Mouse (Mus musculus) embryonic facial prominence, embryonic 12.5 days (tissue): ENCODE results near the gene Preb. TPM values are rescaled to one million over a fixed set of nuclear protein-coding genes. Genes with fewer than 3 reads are reported as not detected.

Experiments
- ATAC-seq: fragments of 200-750 bp; cut with Nextera tagmentation; 2 replicates; pipeline ENCODE4 v1.8.0; 2017; ENCODE audit not compliant: insufficient number of reproducible peaks, insufficient read depth, low FRiP score, low TSS enrichment
- H3K27ac ChIP-seq: fragments of 300-500 bp; sonication (generic); 2 replicates; pipeline ENCODE4 v1.5.1; 2016; ENCODE audit warnings: mild to moderate bottlenecking
- H3K27me3 ChIP-seq: fragments of 300-500 bp; sonication (generic); 2 replicates; pipeline ENCODE4 v1.6.1; 2016; ENCODE audit warnings: mild to moderate bottlenecking, moderate library complexity
- H3K36me3 ChIP-seq: fragments of 300-500 bp; sonication (generic); 2 replicates; pipeline ENCODE4 v1.6.1; 2016; ENCODE audit warnings: mild to moderate bottlenecking
- H3K4me1 ChIP-seq: fragments of 300-500 bp; sonication (generic); 2 replicates; pipeline ENCODE4 v1.6.1; 2016
- H3K4me2 ChIP-seq: fragments of 300-500 bp; sonication (generic); replicated peaks from 2 replicates; pipeline ENCODE4 v1.6.1; 2016; ENCODE audit warnings: mild to moderate bottlenecking, moderate library complexity
- H3K4me3 ChIP-seq: fragments of 300-500 bp; sonication (generic); 2 replicates; pipeline ENCODE4 v1.5.1; 2016; ENCODE audit warnings: mild to moderate bottlenecking
- H3K9ac ChIP-seq: fragments of 300-500 bp; sonication (generic); 2 replicates; pipeline ENCODE4 v1.6.1; 2016; ENCODE audit warnings: mild to moderate bottlenecking, moderate library complexity
- H3K9me3 ChIP-seq: fragments of 300-500 bp; sonication (generic); 2 replicates; pipeline ENCODE4 v1.6.1; 2016; ENCODE audit warnings: mild to moderate bottlenecking, moderate library complexity
- WGBS: fragments of 180-500 bp; shearing (Covaris S2); methylation state at CpG from one replicate; pipeline ENCODE4 v1.1.7; 2016; 5-methylcytosine and 5-hydroxymethylcytosine counted together
- polyA plus RNA-seq: library from polyadenylated mRNA; unstranded; fragments of >200 nt; fragmentation: Nextera tagmentation; extraction: Ambion mirVana; gene quantifications from 2 replicates; pipeline ENCODE4 v1.2.1, GENCODE M21; 2016

The Preb gene
- polyA plus RNA-seq, 1 experiment from 2014 or later = 129 TPM

DNA sequence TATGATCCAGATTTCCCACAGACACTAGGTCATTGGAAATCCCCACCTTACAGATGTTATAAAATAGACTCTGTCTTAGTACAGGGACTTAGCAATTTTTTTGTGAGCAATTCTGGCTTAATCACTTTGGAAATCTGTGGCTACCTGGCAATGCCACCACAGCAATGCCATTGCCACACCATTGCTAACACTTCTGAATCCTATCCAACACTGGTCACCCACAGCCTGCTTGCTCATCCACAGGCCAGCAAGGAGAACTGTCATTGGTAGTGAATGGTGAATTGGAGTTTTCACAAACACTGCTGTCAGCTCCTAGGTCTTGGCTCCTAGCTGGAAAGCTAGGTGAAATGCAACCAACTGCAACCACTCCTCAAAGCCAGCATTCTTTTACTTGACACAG is 49.7 kb downstream of the Preb start:
- no peak overlapping the region for H3K9ac ChIP-seq
- H3K36me3 ChIP-seq = peaks cover 2% of the 10 kb centered on the region

GRCm38 (mm10) chr5:30909863-30910262 is 50.3 kb downstream of the Preb start:
- peaks cover 67% of the 10 kb centered on the region for H3K4me1 ChIP-seq
- H3K27ac ChIP-seq = peak overlapping the region; percentile 98
- no peak overlapping the region for H3K4me2 ChIP-seq
- H3K9me3 ChIP-seq = no peaks in the 10 kb centered on the region
- WGBS = 75% methylated on average over 7 of the region's 7 CpGs
- no peaks in the 10 kb centered on the region for H3K27me3 ChIP-seq
- H3K36me3 ChIP-seq = peaks cover 9% of the 10 kb centered on the region
- no peak overlapping the region for H3K4me3 ChIP-seq
- no peak overlapping the region for H3K9ac ChIP-seq
- no peak for ATAC-seq

More for the DNA sequence above, 49.7 kb downstream of the Preb start:
- H3K9me3 ChIP-seq = no peaks in the 10 kb centered on the region
- H3K4me1 ChIP-seq = peaks cover 69% of the 10 kb centered on the region
- H3K27ac ChIP-seq = peak overlapping the region; percentile 96
- no peak overlapping the region for H3K4me2 ChIP-seq
- H3K4me3 ChIP-seq = no peak overlapping the region
- ATAC-seq = no peak
- no peaks in the 10 kb centered on the region for H3K27me3 ChIP-seq

GRCm38 (mm10) chr5:30909300-30909659 is 50.9 kb downstream of the Preb start:
- peaks cover 14% of the 10 kb centered on the region for H3K36me3 ChIP-seq
- peak overlapping the region; percentile 98 for H3K27ac ChIP-seq
- H3K4me3 ChIP-seq = no peak overlapping the region
- peak overlapping the region; percentile 10; the same call in 1 of the 2 replicates for H3K9ac ChIP-seq
- H3K27me3 ChIP-seq = no peaks in the 10 kb centered on the region
- 23% methylated on average over 7 of the region's 7 CpGs for WGBS
- H3K4me2 ChIP-seq = peak overlapping the region; percentile 93
- H3K9me3 ChIP-seq = no peaks in the 10 kb centered on the region
- ATAC-seq = no peak
- peaks cover 65% of the 10 kb centered on the region for H3K4me1 ChIP-seq

- Histone ChIP-seq H3K4me1 (peaks cover 65% of the 10 kb centered on the region), H3K4me2 (peak overlapping the region; percentile 93), H3K9me3 (no peaks in the 10 kb centered on the region), H3K4me3 (peak overlapping the region; percentile 59), H3K27ac (peak overlapping the region; percentile 98), H3K9ac (peak overlapping the region; percentile 81), H3K36me3 (peaks cover 21% of the 10 kb centered on the region), H3K27me3 (no peaks in the 10 kb centered on the region)
- ATAC-seq = peak; percentile 43
- 18% methylated on average over 13 of the region's 13 CpGs for WGBS
Measured at GRCm38 (mm10) chr5:30908426-30909299, 51.5 kb downstream of the Preb start.

GRCm38 (mm10) chr5:30907413-30908059 is 52.6 kb downstream of the Preb start, which contains the start of gene Ost4:
Gene Ost4 (minus strand): TSS chr5:30907788.
- under 1% methylated on average over 58 of the region's 58 CpGs for WGBS

GRCm38 (mm10) chr5:30901860-30902259 is 58.3 kb downstream of the Preb start:
- no peak overlapping the region for H3K4me2 ChIP-seq
- no peak for ATAC-seq
- H3K27ac ChIP-seq = no peak overlapping the region
- H3K9ac ChIP-seq = no peak overlapping the region
- H3K9me3 ChIP-seq = no peaks in the 10 kb centered on the region
- 89% methylated on average over 5 of the region's 5 CpGs for WGBS
- H3K4me3 ChIP-seq = no peak overlapping the region
- H3K4me1 ChIP-seq = peaks cover 17% of the 10 kb centered on the region
- peaks cover 58% of the 10 kb centered on the region for H3K36me3 ChIP-seq
- H3K27me3 ChIP-seq = no peaks in the 10 kb centered on the region

More at GRCm38 (mm10) chr5:30907413-30908059, 52.6 kb downstream of the Preb start, which contains the start of gene Ost4:
- Histone ChIP-seq H3K9me3 (no peaks in the 10 kb centered on the region), H3K4me3 (peak within 1 kb of the TSS; percentile 59), H3K27ac (peak within 1 kb of the TSS; percentile 98), H3K27me3 (no peaks in the 10 kb centered on the region), H3K9ac (peak within 1 kb of the TSS; percentile 81), H3K36me3 (peaks cover 32% of the 10 kb centered on the region), H3K4me1 (peaks cover 60% of the 10 kb centered on the region), H3K4me2 (peak within 1 kb of the TSS; percentile 93)
- ATAC-seq = peak; percentile 91

Other genes starting within 250 kb of the Preb start
- gene Dpysl5, start 248.8 kb downstream of the Preb start, polyA plus RNA-seq = 16.3 and 18.2 TPM in 2 replicates
- gene Mapre3, start 145.7 kb downstream of the Preb start, polyA plus RNA-seq = 28.8 and 29.3 TPM in 2 replicates
- gene Tmem214, start 92.3 kb downstream of the Preb start, polyA plus RNA-seq = 78.5 and 85.9 TPM in 2 replicates
- 31.9 and 34.1 TPM in 2 replicates for gene Agbl5, start 71.7 kb downstream of the Preb start, polyA plus RNA-seq
- 346 and 376 TPM in 2 replicates for gene Ost4, start 52.6 kb downstream of the Preb start, polyA plus RNA-seq
- 248 and 252 TPM in 2 replicates for gene Emilin1, start 47.0 kb downstream of the Preb start, polyA plus RNA-seq
- gene Khk, start 38.9 kb downstream of the Preb start, polyA plus RNA-seq = 13.7 and 14.2 TPM in 2 replicates
- 4.5 and 5.7 TPM in 2 replicates for gene Cgref1, start 14.8 kb downstream of the Preb start, polyA plus RNA-seq
- not detected in 2 replicates for gene Tcf23, start 8.3 kb upstream of the Preb start, polyA plus RNA-seq
- 117 and 118 TPM in 2 replicates for gene Atraid, start 88.0 kb upstream of the Preb start, polyA plus RNA-seq
- gene Slc5a6, start 88.6 kb upstream of the Preb start, polyA plus RNA-seq = 11.8 and 12.4 TPM in 2 replicates
- 40.6 and 41.0 TPM in 2 replicates for gene Cad, start 94.4 kb upstream of the Preb start, polyA plus RNA-seq
- gene Dnajc5g, start 145.9 kb upstream of the Preb start, polyA plus RNA-seq = not detected in 2 replicates
- gene Slc30a3, start 147.9 kb upstream of the Preb start, polyA plus RNA-seq = 0.22 and 0.52 TPM in 2 replicates
- 1.4 and 1.7 TPM in 2 replicates for gene Trim54, start 156.4 kb upstream of the Preb start, polyA plus RNA-seq
- not detected in 2 replicates for gene Ucn, start 178.5 kb upstream of the Preb start, polyA plus RNA-seq
- 64.8 and 72.0 TPM in 2 replicates for gene Mpv17, start 193.9 kb upstream of the Preb start, polyA plus RNA-seq
- gene Gm29609, start 219.6 kb upstream of the Preb start, polyA plus RNA-seq = 1.3 and 2.3 TPM in 2 replicates
- gene Gtf3c2, start 219.8 kb upstream of the Preb start, polyA plus RNA-seq = 95.9 and 104 TPM in 2 replicates
- gene Snx17, start 232.9 kb upstream of the Preb start, polyA plus RNA-seq = 152 TPM in 2 replicates
- 70.2 and 74.4 TPM in 2 replicates for gene Eif2b4, start 233.1 kb upstream of the Preb start, polyA plus RNA-seq
- gene Zfp513, start 241.9 kb upstream of the Preb start, polyA plus RNA-seq = 18.7 and 20.0 TPM in 2 replicates